Mouse (Mus musculus) embryonic fibroblast, embryonic 13.5 days (primary cell): Measurements from ENCODE around the gene Hoxd8. TPM values are rescaled to one million over a fixed set of nuclear protein-coding genes. Genes with fewer than 3 reads are reported as not detected.

Experiments used
- H3K27ac ChIP-seq: 2 replicates; pipeline ENCODE4 v1.5.1; 2012; ENCODE audit warnings: low read length, control low read depth, inconsistent platforms; ENCODE audit not compliant: insufficient read depth
- H3K4me1 ChIP-seq: 2 replicates; pipeline ENCODE4 v1.6.1; 2011; ENCODE audit warnings: low read length; ENCODE audit not compliant: control insufficient read depth, insufficient read depth
- H3K4me3 ChIP-seq: 2 replicates; pipeline ENCODE4 v1.5.1; 2011; ENCODE audit warnings: mild to moderate bottlenecking, control low read depth, low read length; ENCODE audit not compliant: insufficient read depth
- CTCF ChIP-seq: IDR thresholded peaks from 2 replicates; pipeline ENCODE4 v1.5.1; 2011; ENCODE audit warnings: mild to moderate bottlenecking, control low read depth, low read length, moderate library complexity, borderline replicate concordance; ENCODE audit not compliant: insufficient read depth
- POLR2A ChIP-seq: IDR thresholded peaks from 2 replicates; pipeline ENCODE4 v1.6.1; 2011; ENCODE audit warnings: low read depth, mild to moderate bottlenecking, control low read depth, low read length, moderate library complexity
- polyA plus RNA-seq: library from polyadenylated mRNA; stranded (reverse); fragments of >200 nt; gene quantifications from 2 replicates; pipeline ENCODE4 v1.2.4, GENCODE M21; 2011; ENCODE audit warnings: low read depth; ENCODE audit not compliant: missing spikeins, insufficient read length

Gene Hoxd8
- polyA plus RNA-seq, 1 experiment: 16.5 TPM

DNA sequence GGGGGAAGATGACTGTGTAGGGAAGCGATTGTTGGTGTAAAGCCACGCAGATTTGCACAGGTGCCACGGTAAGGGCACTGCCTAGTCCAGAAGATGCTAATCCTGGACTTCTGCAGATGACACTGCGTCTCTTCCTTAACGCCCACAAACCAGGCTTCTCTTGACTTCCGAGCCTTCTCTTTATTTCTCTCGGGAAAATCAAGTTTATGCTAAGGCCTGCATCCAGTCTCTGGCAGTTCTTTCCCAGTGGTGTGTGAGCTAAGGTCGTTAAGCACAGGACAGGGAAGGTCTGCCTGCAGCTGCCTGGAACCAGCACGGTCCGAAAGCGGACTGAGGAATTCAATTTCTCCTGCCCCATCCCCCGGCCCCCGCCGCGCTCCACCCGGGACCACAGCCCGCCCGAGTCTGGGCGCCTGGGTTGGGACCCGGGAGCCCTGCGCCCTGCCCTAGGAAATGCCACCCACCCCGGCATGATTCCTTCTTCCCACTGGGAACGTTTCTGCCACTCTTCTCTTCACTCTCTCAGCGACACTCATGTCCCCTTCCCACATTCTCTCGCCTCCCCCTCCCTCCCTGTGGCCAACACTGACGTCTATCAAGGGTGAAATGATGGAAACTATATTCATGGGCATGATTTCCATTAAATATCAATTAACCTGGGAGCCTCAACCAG is 559 bp upstream of the Hoxd8 start:
- peak overlapping the region; percentile 41; the same call in 1 of the 2 replicates for H3K27ac ChIP-seq
- peak overlapping the region; percentile 33; the same call in 1 of the 2 replicates for H3K4me3 ChIP-seq
- TF ChIP-seq POLR2A: no peak; the same call in 1 of the 2 replicates
- no peak for TF ChIP-seq CTCF
- H3K4me1 ChIP-seq: no peaks in the 10 kb centered on the region

DNA sequence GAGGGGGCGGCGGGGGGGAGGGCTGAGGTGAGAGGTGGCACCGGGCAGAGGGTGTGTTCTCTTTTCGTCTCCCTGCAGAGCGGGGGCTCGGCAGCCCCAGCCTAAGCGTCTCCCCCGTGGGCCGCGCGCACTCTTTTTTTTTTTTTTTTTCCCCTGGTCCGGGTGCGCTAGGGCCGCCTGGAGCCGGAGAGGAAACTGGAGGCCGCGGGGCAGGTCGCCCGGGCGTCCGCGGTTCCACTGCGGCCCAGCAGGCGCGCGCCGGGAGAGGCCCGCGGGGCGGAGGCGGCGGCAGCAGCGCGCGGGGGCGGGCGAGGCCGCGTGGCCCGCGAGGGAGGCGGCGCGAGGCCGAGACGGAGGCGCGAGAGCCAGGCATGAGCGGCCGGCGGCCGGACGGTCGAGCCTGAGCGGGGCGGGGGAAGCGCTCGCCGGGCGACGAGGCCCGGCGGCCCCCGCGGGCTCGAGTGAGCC is 618 bp downstream of the Hoxd8 start:
- Histone ChIP-seq H3K4me1 (no peaks in the 10 kb centered on the region), H3K4me3 (peak overlapping the region; percentile 33), H3K27ac (peak overlapping the region; percentile 28; the same call in 1 of the 2 replicates)
- TF ChIP-seq POLR2A: no peak
- TF ChIP-seq CTCF: no peak

DNA sequence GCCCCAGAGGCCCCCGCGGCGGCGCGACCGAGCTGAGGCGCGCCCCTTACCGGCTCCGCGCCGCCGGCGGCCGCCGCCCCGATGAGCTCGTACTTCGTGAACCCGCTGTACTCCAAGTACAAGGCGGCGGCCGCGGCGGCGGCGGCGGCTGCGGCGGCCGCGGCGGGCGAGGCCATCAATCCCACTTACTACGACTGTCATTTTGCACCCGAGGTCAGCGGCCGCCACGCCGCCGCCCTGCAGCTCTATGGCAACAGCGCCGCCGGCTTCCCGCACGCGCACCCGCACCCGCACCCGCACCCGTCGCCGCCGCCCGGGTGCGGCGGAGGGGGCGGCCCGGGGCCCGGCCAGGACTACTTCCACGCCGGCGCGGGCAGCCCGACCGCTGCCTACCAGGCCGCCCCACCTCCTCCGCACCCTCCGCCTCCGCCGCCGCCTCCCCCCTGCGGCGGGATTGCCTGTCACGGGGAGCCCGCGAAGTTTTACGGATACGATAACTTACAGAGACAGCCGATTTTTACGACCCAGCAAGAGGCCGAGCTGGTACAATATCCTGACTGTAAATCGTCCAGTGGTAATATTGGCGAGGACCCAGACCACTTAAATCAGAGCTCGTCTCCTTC is 1.2 kb downstream of the Hoxd8 start:
- TF ChIP-seq POLR2A: no peak; the same call in 1 of the 2 replicates
- Histone ChIP-seq H3K4me3 (peak overlapping the region; percentile 26), H3K4me1 (no peaks in the 10 kb centered on the region), H3K27ac (peak overlapping the region; percentile 28; the same call in 1 of the 2 replicates)

DNA sequence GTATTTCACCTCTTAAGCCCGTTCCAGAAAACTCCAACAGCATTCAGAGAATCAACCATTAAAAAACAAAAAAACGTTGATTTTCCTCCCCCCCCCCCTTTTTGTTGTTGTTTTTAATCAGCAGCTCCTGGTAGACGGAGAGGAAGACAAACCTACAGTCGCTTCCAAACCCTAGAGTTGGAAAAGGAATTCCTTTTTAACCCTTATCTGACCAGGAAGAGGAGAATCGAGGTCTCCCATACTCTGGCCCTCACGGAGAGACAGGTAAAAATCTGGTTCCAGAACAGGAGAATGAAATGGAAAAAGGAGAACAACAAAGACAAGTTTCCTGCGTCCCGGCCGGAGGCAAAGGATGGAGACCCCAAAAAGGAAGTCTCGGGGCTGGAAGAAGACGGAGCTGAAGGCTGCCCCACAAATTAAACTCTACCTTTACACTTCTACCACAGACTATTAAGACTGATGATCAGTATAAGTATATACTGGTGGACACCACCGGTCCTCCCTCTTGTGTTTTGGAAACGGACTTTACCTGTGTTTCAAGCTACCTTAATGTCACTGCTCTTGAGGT is 2.1 kb downstream of the Hoxd8 start:
- TF ChIP-seq CTCF (no peak), POLR2A (no peak)
- Histone ChIP-seq H3K4me1 (no peaks in the 10 kb centered on the region), H3K4me3 (peak overlapping the region; percentile 26), H3K27ac (no peak overlapping the region)

DNA sequence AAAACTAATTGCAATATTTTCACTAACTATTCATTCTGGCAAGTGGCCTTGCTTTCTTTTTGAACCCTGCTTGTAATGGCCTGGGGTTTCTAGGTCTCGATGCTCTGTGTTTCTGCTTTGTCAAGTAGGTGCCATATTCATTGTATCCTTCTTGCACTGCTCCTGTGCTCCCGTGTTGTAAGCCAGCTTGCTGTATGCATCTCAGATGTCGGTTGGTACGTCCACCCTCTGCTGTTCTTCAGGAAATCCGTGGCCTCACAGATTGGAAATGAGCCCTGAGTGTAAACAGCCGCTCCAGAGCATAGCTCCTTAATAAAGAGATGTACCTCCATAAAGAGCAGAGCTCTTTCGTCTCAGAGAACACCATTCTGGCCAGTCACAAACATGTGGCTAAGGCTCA is 3.2 kb downstream of the Hoxd8 start:
- Histone ChIP-seq H3K27ac (no peak overlapping the region), H3K4me3 (no peak overlapping the region), H3K4me1 (no peaks in the 10 kb centered on the region)
- TF ChIP-seq POLR2A (no peak), CTCF (no peak)

DNA sequence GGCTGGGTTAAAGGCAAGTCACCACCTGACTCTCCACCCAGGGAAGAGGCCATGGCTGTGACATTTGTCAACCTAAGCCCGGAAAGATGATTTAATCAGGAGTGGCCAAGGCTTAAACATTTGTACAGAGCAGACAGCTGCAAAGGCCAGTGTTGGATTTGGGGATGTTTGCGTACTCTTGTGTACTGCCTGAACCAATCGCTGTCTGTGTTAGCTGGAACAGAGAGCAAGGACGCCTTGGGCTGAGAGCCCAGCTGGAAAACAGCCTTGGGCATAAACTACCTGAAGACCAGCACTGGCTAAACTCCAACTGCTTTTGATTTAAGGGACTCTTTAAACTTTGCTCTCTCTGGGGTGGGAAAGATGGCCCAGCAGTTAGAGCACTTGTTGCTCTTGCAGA is 4.3 kb downstream of the Hoxd8 start:
- Histone ChIP-seq H3K27ac (no peak overlapping the region), H3K4me1 (no peaks in the 10 kb centered on the region), H3K4me3 (no peak overlapping the region)
- TF ChIP-seq CTCF (no peak), POLR2A (no peak)

DNA sequence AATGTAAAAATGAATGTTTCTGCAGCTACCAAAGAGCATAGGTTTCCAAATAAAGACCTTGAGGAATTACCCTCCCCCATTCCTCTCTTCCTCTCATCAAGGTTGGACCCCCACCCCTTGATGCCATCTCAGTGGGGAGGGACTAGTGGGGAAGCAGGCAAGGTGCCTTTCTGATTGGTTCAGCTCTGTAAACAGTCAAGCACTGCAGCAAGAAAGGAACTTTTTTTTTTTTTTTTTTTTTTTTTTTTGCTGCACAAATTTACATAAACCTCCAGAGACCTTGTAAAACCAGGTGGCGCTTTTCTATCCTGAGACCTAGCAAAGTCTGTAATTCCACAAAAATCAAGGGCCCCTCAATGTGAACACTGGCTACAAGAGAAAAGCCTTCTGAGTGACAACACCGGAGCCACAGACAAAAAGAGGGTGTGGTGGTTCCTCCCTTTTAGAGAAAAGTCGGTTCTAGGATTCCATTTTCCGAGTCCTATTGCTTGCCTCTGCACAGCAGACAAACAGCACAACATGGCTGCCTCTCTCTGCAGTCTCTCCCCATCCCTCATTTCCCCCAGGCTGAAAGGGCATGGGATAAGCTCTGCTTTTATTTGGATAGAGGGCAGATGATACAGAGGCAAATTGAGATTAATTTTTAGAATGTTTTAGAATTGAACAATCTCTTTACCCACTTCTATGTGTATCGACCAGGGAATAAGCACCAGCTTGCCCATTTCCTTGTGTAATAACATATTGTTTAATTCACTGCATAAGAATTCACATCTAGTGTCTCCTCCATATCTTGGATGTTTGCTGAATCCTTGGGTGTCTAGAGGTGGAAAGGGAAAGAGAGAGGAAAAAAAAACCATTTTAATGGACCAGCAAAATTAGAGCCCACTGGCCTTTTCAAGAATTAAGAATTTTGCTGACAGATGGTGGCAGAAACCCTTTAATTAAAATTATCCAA is 5.3 kb downstream of the Hoxd8 start:
- TF ChIP-seq CTCF (no peak), POLR2A (no peak)
- Histone ChIP-seq H3K27ac (no peak overlapping the region), H3K4me1 (no peaks in the 10 kb centered on the region), H3K4me3 (no peak overlapping the region)

DNA sequence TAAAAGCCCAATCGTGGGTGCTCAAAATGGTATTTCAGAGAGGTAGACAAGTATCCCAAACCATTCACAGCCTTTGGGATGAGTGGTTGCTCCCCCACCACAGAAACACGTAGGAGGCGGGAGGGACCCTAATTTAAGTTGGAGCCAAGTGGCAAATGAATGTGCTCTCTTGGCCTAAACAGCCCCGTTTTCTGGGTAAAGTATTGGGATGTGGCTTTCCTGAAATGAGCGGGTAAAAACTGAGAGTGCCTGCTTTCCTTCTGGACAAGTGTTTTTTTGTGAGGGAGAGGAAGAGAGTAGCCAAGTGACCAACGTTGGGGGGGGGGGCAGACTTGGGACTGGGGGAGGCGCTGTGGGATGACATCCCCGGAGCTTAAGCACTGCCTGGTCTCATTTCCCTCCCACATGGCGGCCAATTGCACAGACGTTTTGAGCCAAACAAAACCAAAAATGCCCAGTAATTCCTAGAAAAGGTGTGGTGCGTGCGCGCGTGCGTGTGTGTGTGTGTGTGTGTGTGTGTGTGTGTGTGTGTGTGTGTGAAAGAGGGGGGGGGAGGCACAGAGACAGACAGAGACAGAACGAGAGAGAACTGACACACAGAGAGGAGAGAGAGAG is 6.6 kb downstream of the Hoxd8 start:
- peak overlapping the region; percentile 78; the same call in 1 of the 2 replicates for H3K27ac ChIP-seq
- no peak; the same call in 1 of the 2 replicates for TF ChIP-seq POLR2A
- H3K4me1 ChIP-seq: no peaks in the 10 kb centered on the region
- H3K4me3 ChIP-seq: peak overlapping the region; percentile 44

DNA sequence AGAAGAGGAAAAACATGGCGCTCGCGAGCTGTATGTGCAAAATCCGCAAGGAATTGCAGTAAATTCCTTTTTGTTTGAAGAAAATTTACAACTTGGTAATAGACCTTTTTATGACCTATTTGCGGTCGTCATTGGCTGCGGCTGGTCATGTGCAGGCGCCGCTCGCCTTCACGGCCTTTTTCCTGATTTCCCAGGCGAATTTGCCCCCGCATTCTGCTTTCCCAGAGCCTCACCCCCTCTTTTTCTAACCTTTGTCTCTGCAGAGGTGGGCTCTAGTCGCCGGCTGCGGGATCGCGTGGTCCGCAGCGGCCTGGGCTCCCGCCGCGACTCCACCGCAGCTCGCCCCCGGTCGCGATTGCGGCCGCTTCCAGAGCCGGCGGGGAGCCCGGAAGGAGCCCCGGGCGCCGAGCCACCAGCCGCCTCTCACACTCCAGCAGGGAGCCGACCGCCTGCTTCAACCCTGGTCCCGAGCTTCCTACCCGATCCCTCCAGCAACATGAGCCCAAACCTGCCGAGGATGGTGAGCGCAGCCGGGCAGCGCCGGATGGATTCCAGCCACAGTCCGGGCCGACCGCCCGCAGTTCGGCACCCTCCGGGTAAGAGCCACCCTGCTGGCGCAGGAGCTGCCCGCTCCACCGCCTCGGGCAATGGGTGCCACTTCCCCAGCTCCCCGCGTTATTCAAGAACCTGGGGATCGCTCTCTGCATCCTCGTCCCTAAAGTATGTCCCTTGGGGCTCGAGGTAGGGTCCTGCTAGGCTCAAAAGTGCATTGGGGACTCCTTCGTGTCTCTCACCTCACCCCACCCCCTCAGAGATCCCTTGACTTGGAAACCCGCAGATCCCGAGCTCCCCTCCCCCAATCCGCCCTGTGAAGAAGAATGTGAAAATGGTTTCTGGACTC is 7.6 kb downstream of the Hoxd8 start, which contains the start of the genes Hoxd3 and Hoxd4:
Hoxd3 (plus strand) TSS at position 207 of the 901 bp plus-strand sequence.
Hoxd4 (plus strand) TSS at position 209 of the 901 bp plus-strand sequence.
- peak within 1 kb of the TSS; percentile 44 for H3K4me3 ChIP-seq
- TF ChIP-seq CTCF: no peak
- TF ChIP-seq POLR2A: no peak

More for the DNA sequence above, 7.6 kb downstream of the Hoxd8 start, which contains the start of the genes Hoxd3 and Hoxd4:
- H3K27ac ChIP-seq: peak within 1 kb of the TSS; percentile 78
- no peaks in the 10 kb centered on the region for H3K4me1 ChIP-seq
